Mouse (Mus musculus) limb, embryonic 15.5 days (tissue): ENCODE measurements at regions not wholly inside any gene's neighbourhood (a gene's known extent, or its start where the extent isn't known, plus 50 kb on each side); places are given as distances from the start of the nearest gene placed in this dataset.

Experiments used
- ATAC-seq: fragments of 200-750 bp; cut with Nextera tagmentation; 2 replicates; pipeline ENCODE4 v1.8.0; 2017; ENCODE audit warnings: low read depth, moderate TSS enrichment; ENCODE audit not compliant: insufficient number of reproducible peaks, low FRiP score, low TSS enrichment
- H3K27ac ChIP-seq: fragments of 300-500 bp; sonication (generic); 2 replicates; pipeline ENCODE4 v1.5.1; 2015; ENCODE audit warnings: moderate library complexity, mild to moderate bottlenecking, inconsistent platforms
- H3K27me3 ChIP-seq: fragments of 300-500 bp; sonication (generic); 2 replicates; pipeline ENCODE4 v1.6.1; 2015; ENCODE audit warnings: inconsistent platforms
- H3K36me3 ChIP-seq: fragments of 300-500 bp; sonication (generic); 2 replicates; pipeline ENCODE4 v1.6.1; 2015; ENCODE audit warnings: inconsistent platforms
- H3K4me1 ChIP-seq: fragments of 300-500 bp; sonication (generic); 2 replicates; pipeline ENCODE4 v1.6.1; 2015; ENCODE audit warnings: inconsistent platforms
- H3K4me2 ChIP-seq: fragments of 300-500 bp; sonication (generic); 2 replicates; pipeline ENCODE4 v1.6.1; 2015; ENCODE audit warnings: mild to moderate bottlenecking, inconsistent platforms
- H3K4me3 ChIP-seq: fragments of 300-500 bp; sonication (generic); 2 replicates; pipeline ENCODE4 v1.5.1; 2015; ENCODE audit warnings: mild to moderate bottlenecking, inconsistent platforms
- H3K9ac ChIP-seq: fragments of 300-500 bp; sonication (generic); 2 replicates; pipeline ENCODE4 v1.6.1; 2015; ENCODE audit warnings: inconsistent platforms
- H3K9me3 ChIP-seq: fragments of 300-500 bp; sonication (generic); 2 replicates; pipeline ENCODE4 v1.6.1; 2016; ENCODE audit warnings: inconsistent platforms
- WGBS: fragments of 180-500 bp; shearing (Covaris S2); methylation state at CpG from one replicate; pipeline ENCODE4 v1.1.7; 2015; 5-methylcytosine and 5-hydroxymethylcytosine counted together

GRCm38 (mm10) chr10:83944897-83945296 is 222.2 kb downstream of the 1500009L16Rik start:
- WGBS = 96% methylated on average over 10 of the region's 10 CpGs
- Histone ChIP-seq H3K4me1 (peaks cover 7% of the 10 kb centered on the region; the same call in 1 of the 2 replicates), H3K27me3 (no peaks in the 10 kb centered on the region), H3K4me2 (no peak overlapping the region), H3K9ac (no peak overlapping the region), H3K27ac (no peak overlapping the region), H3K9me3 (no peaks in the 10 kb centered on the region), H3K4me3 (no peak overlapping the region), H3K36me3 (no peaks in the 10 kb centered on the region)
- no peak for ATAC-seq

GRCm38 (mm10) chr10:83945503-83945902 is 222.8 kb downstream of the 1500009L16Rik start:
- 52% methylated on average over 9 of the region's 9 CpGs for WGBS
- no peak for ATAC-seq
- Histone ChIP-seq H3K4me2 (no peak overlapping the region), H3K4me1 (peaks cover 7% of the 10 kb centered on the region; the same call in 1 of the 2 replicates), H3K27ac (no peak overlapping the region), H3K9ac (no peak overlapping the region), H3K27me3 (no peaks in the 10 kb centered on the region), H3K36me3 (no peaks in the 10 kb centered on the region), H3K9me3 (no peaks in the 10 kb centered on the region), H3K4me3 (no peak overlapping the region)

GRCm38 (mm10) chr10:83946186-83947176 is 223.8 kb downstream of the 1500009L16Rik start:
- Histone ChIP-seq H3K36me3 (no peaks in the 10 kb centered on the region), H3K27ac (no peak overlapping the region), H3K4me2 (no peak overlapping the region), H3K4me1 (peaks cover 7% of the 10 kb centered on the region; the same call in 1 of the 2 replicates), H3K27me3 (no peaks in the 10 kb centered on the region), H3K9ac (no peak overlapping the region), H3K4me3 (no peak overlapping the region), H3K9me3 (no peaks in the 10 kb centered on the region)
- WGBS = 71% methylated on average over 11 of the region's 11 CpGs
- no peak for ATAC-seq

- no peak overlapping the region for H3K4me2 ChIP-seq
- H3K27ac ChIP-seq = no peak overlapping the region
- no peaks in the 10 kb centered on the region for H3K36me3 ChIP-seq
- H3K9me3 ChIP-seq = no peaks in the 10 kb centered on the region
- no peak overlapping the region for H3K4me3 ChIP-seq
- no peaks in the 10 kb centered on the region for H3K27me3 ChIP-seq
- H3K9ac ChIP-seq = no peak overlapping the region
- 40% methylated on average over 18 of the region's 18 CpGs for WGBS
- no peak for ATAC-seq
- peaks cover 7% of the 10 kb centered on the region; the same call in 1 of the 2 replicates for H3K4me1 ChIP-seq
Observed at GRCm38 (mm10) chr10:83957118-83957759, 234.6 kb downstream of the 1500009L16Rik start.

GRCm38 (mm10) chr10:83958397-83958796 is 235.7 kb downstream of the 1500009L16Rik start:
- no peak overlapping the region for H3K4me2 ChIP-seq
- 77% methylated on average over 3 of the region's 3 CpGs for WGBS
- ATAC-seq = no peak

DNA sequence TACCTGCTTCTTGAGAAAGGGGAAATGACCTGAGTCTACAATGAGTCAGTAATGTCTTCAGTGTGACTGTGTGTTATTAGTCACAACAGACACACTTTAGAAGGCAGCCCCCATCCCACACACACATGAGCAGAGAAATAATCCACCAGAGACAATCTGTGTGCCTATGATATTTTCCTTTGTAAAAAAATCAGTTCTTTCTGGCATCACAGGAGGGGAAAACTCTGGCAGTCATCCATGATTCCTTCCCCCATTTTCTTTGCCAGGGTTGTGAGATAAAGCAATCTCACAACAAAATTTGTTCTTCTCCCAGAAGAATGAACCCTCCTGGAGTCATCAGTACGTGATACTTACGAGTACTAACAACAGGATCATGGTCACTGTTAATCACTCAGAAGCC is 236.2 kb downstream of the 1500009L16Rik start:
- H3K36me3 ChIP-seq = no peaks in the 10 kb centered on the region
- ATAC-seq = no peak
- no peaks in the 10 kb centered on the region for H3K9me3 ChIP-seq
- no peak overlapping the region for H3K4me3 ChIP-seq
- no peak overlapping the region for H3K27ac ChIP-seq
- 83% methylated on average over 2 of the region's 2 CpGs for WGBS
- no peak overlapping the region for H3K4me2 ChIP-seq
- no peaks in the 10 kb centered on the region for H3K27me3 ChIP-seq
- peaks cover 7% of the 10 kb centered on the region; the same call in 1 of the 2 replicates for H3K4me1 ChIP-seq
- H3K9ac ChIP-seq = no peak overlapping the region

More at GRCm38 (mm10) chr10:83958397-83958796, 235.7 kb downstream of the 1500009L16Rik start:
- Histone ChIP-seq H3K9ac (no peak overlapping the region), H3K4me1 (peaks cover 7% of the 10 kb centered on the region; the same call in 1 of the 2 replicates), H3K27ac (no peak overlapping the region), H3K4me3 (no peak overlapping the region), H3K36me3 (no peaks in the 10 kb centered on the region), H3K27me3 (no peaks in the 10 kb centered on the region), H3K9me3 (no peaks in the 10 kb centered on the region)

- no peaks in the 10 kb centered on the region for H3K36me3 ChIP-seq
- no peak overlapping the region for H3K4me2 ChIP-seq
- no peaks in the 10 kb centered on the region for H3K27me3 ChIP-seq
- H3K27ac ChIP-seq = no peak overlapping the region
- H3K9me3 ChIP-seq = no peaks in the 10 kb centered on the region
- no peak for ATAC-seq
- no peak overlapping the region for H3K9ac ChIP-seq
- no peaks in the 10 kb centered on the region for H3K4me1 ChIP-seq
- H3K4me3 ChIP-seq = no peak overlapping the region
- WGBS = 79% methylated on average over 12 of the region's 12 CpGs
Observed at GRCm38 (mm10) chr10:83963232-83963760, 240.6 kb downstream of the 1500009L16Rik start.

DNA sequence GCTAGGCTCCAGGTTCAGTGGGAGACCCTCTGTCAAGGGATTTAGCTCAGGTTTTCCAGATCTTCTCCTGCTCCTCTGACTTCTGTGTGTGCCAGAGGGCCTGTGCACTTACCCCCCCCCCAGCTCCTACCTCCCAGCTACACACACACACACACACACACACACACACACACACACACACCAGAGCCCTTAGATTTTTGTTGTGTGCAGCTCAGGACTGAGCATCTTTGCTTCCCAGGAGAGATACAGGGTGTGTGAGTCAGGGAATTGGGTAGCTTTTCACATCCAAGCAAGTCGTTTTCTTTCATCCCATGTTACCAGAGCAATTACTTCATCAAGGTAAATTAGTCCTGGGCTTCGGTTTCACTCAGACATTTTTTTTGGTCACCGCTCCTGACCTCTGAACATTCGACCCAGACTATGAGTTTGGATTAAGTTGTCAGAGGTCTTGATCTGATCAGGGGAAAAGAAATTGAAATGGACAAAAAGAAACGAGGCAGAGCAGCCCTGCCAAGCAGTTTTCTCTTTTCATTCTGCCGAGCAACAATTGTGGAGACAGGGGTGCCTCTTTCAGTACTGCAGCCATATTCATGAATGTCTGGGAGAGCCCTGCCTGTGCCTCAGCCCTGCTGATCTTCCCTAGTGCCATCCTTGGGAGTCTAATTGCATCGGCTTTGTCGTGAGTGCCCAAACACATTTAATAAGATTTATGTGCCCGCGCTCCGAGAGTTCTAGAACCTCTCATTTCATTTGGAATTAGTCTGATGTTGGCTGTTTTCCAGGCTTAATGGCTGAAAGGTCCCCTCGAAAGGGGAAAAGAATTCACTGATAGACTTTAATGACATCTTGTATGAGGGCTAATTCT is 241.3 kb downstream of the 1500009L16Rik start:
- Histone ChIP-seq H3K4me1 (no peaks in the 10 kb centered on the region), H3K27me3 (no peaks in the 10 kb centered on the region), H3K4me2 (no peak overlapping the region), H3K36me3 (no peaks in the 10 kb centered on the region), H3K27ac (no peak overlapping the region), H3K4me3 (no peak overlapping the region), H3K9ac (no peak overlapping the region), H3K9me3 (no peaks in the 10 kb centered on the region)
- WGBS = 28% methylated on average over 12 of the region's 12 CpGs
- no peak for ATAC-seq

- H3K9ac ChIP-seq = no peak overlapping the region
- peaks cover 4% of the 10 kb centered on the region; the same call in 1 of the 2 replicates for H3K4me1 ChIP-seq
- H3K36me3 ChIP-seq = no peaks in the 10 kb centered on the region
- H3K27ac ChIP-seq = no peak overlapping the region
- ATAC-seq = no peak
- no peaks in the 10 kb centered on the region for H3K27me3 ChIP-seq
- no peaks in the 10 kb centered on the region for H3K9me3 ChIP-seq
- H3K4me2 ChIP-seq = no peak overlapping the region
- 73% methylated on average over 5 of the region's 5 CpGs for WGBS
- no peak overlapping the region for H3K4me3 ChIP-seq
Observed at GRCm38 (mm10) chr10:83964838-83965237, 242.2 kb downstream of the 1500009L16Rik start.

DNA sequence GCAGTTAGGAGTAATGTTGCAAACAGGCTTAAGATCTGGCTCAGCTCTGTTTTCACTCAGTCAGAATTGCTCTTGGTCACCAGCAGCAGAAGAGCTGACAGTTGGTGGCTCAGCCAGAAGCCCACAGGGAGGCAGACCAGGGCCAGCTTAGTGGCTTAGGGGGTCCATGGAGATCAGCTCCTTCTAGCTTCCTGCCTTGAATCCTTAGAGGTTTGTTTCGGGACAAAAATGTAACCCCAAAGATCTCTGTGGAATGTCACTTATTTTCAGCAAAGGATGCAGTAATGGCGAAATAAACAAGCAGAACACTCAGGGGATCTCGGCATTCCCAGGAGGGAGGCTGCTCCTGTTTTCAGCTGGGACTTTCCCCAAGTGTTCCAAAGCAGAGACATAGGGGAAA is 247.8 kb downstream of the 1500009L16Rik start:
- no peak overlapping the region for H3K9ac ChIP-seq
- no peak overlapping the region for H3K27ac ChIP-seq
- ATAC-seq = no peak
- H3K36me3 ChIP-seq = no peaks in the 10 kb centered on the region
- H3K4me1 ChIP-seq = peaks cover 25% of the 10 kb centered on the region
- H3K4me2 ChIP-seq = no peak overlapping the region
- H3K27me3 ChIP-seq = no peaks in the 10 kb centered on the region
- 51% methylated on average over 3 of the region's 3 CpGs for WGBS
- H3K9me3 ChIP-seq = no peaks in the 10 kb centered on the region
- no peak overlapping the region for H3K4me3 ChIP-seq

DNA sequence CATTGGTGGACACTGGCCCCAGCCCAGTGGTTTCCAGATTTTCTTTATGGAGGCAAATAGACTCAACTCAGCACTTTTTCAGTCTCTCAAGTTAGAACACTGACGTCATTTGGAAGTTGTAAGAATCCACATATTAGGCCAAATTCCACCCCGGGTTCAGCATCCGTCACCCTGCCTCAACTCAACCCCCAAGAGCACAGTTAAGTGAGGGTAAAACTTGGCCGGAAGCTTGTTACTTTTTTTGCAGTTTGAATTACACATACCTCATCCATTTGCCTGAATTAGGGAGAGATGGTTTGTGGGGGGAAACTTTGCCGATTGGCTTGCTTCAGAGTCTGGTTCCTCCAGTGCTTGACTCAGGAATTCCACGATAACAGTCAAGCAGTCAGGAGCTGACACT is 251.9 kb downstream of the 1500009L16Rik start:
- no peak overlapping the region for H3K9ac ChIP-seq
- no peaks in the 10 kb centered on the region for H3K36me3 ChIP-seq
- no peaks in the 10 kb centered on the region for H3K27me3 ChIP-seq
- H3K27ac ChIP-seq = peak overlapping the region; percentile 51
- peaks cover 22% of the 10 kb centered on the region for H3K4me1 ChIP-seq
- peak; percentile 86 for ATAC-seq
- H3K4me2 ChIP-seq = no peak overlapping the region
- 39% methylated on average over 6 of the region's 6 CpGs for WGBS
- H3K9me3 ChIP-seq = no peaks in the 10 kb centered on the region
- H3K4me3 ChIP-seq = no peak overlapping the region
